In genomic region chr10:4303558-4303957, GRCm38 (mm10) we compare ENCODE assay signal across 27 mouse cellular contexts. TPM values are rescaled to one million over a fixed set of nuclear protein-coding genes. Genes with fewer than 3 reads are reported as not detected.
DNase-seq lines count a peak whose midpoint lies in the region; ATAC-seq and TF ChIP-seq lines count a peak whose summit lies in the region.
"Had no signal": no experiment of that assay in that cellular context is flagged by ENCODE, and none has a peak within 500 bp of the region (broad histone marks: within the 10 kb centered on the region; RNA-seq: fewer than 3 reads in every experiment).

No protein-coding gene starts in this region.

- no peak overlapping the region for H3K27ac ChIP-seq in midbrain, embryonic 11.5 days (ENCODE audit: low read depth, low read length)
- no peak overlapping the region for H3K27ac ChIP-seq in midbrain, postnatal 0 days (ENCODE audit: low read depth, low read length)
- H3K27ac ChIP-seq in neural tube, embryonic 11.5 days (ENCODE audit: low read depth, low read length) = no peak overlapping the region
- 0 out of 2 replicates have a peak overlapping the region, but pooled peaks have one; percentile 5 for H3K27ac ChIP-seq in neural tube, embryonic 15.5 days (replicated peaks)
- no peak overlapping the region for H3K27ac ChIP-seq in forebrain, embryonic 10.5 days
- H3K27ac ChIP-seq: embryonic facial prominence, embryonic 12.5 days; embryonic facial prominence, embryonic 15.5 days; forebrain, embryonic 12.5 days; forebrain, embryonic 15.5 days; heart, embryonic 13.5 days; hindbrain, embryonic 14.5 days; hindbrain, postnatal 0 days had no signal

- H3K4me3 ChIP-seq in midbrain, embryonic 11.5 days (ENCODE audit: low read depth, low read length) = no peak overlapping the region
- H3K4me3 ChIP-seq in midbrain, postnatal 0 days (ENCODE audit: low read depth, low read length) = no peak overlapping the region
- H3K4me3 ChIP-seq in neural tube, embryonic 11.5 days (ENCODE audit: low read depth, low read length) = no peak overlapping the region
- H3K4me3 ChIP-seq in neural tube, embryonic 15.5 days (replicated peaks) = no peak overlapping the region
- H3K4me3 ChIP-seq in forebrain, embryonic 10.5 days = no peak overlapping the region
- H3K4me3 ChIP-seq: embryonic facial prominence, embryonic 12.5 days; embryonic facial prominence, embryonic 15.5 days; forebrain, embryonic 12.5 days; forebrain, embryonic 15.5 days; heart, embryonic 13.5 days had no signal

- WGBS in midbrain, embryonic 11.5 days = 72% methylated on average over 5 of the region's 5 CpGs
- WGBS in midbrain, postnatal 0 days = 79% methylated on average over 5 of the region's 5 CpGs
- WGBS in neural tube, embryonic 11.5 days = 67% methylated on average over 5 of the region's 5 CpGs
- 72% methylated on average over 5 of the region's 5 CpGs for WGBS in neural tube, embryonic 15.5 days
- 79% methylated on average over 5 of the region's 5 CpGs for WGBS in forebrain, embryonic 10.5 days

- no peaks in the 10 kb centered on the region for H3K36me3 ChIP-seq in midbrain, embryonic 11.5 days (ENCODE audit: control insufficient read depth, insufficient read depth, low read length)
- H3K36me3 ChIP-seq in midbrain, postnatal 0 days (ENCODE audit: insufficient read depth, low read length) = no peaks in the 10 kb centered on the region
- H3K36me3 ChIP-seq in neural tube, embryonic 11.5 days (ENCODE audit: control insufficient read depth, insufficient read depth, low read length) = no peaks in the 10 kb centered on the region
- no peaks in the 10 kb centered on the region for H3K36me3 ChIP-seq in neural tube, embryonic 15.5 days
- no peaks in the 10 kb centered on the region for H3K36me3 ChIP-seq in forebrain, embryonic 10.5 days (replicated peaks)
- H3K36me3 ChIP-seq: embryonic facial prominence, embryonic 12.5 days; embryonic facial prominence, embryonic 15.5 days; forebrain, embryonic 12.5 days; forebrain, embryonic 15.5 days; heart, embryonic 13.5 days had no signal

- no peak overlapping the region for H3K9ac ChIP-seq in midbrain, embryonic 11.5 days (ENCODE audit: low read length)
- no peak overlapping the region for H3K9ac ChIP-seq in midbrain, postnatal 0 days (replicated peaks; ENCODE audit: low read length, poor library complexity, severe bottlenecking)
- H3K9ac ChIP-seq in neural tube, embryonic 11.5 days (ENCODE audit: low read length) = no peak overlapping the region
- H3K9ac ChIP-seq in neural tube, embryonic 15.5 days (replicated peaks) = no peak overlapping the region
- H3K9ac ChIP-seq: embryonic facial prominence, embryonic 12.5 days; embryonic facial prominence, embryonic 15.5 days; forebrain, embryonic 12.5 days; forebrain, embryonic 15.5 days; heart, embryonic 13.5 days; hindbrain, embryonic 14.5 days had no signal

- ATAC-seq in midbrain, embryonic 11.5 days (ENCODE audit: low FRiP score) = no peak
- no peak for ATAC-seq in midbrain, postnatal 0 days (ENCODE audit: low FRiP score)
- no peak for ATAC-seq in neural tube, embryonic 11.5 days (ENCODE audit: insufficient read depth, low FRiP score, low TSS enrichment)
- no peak for ATAC-seq in neural tube, embryonic 15.5 days (ENCODE audit: low FRiP score)
- ATAC-seq: CD4-positive, CD25-positive, alpha-beta regulatory T cell, adult 4 months; forebrain, embryonic 15.5 days; hindbrain, postnatal 0 days had no signal

- DNase-seq in midbrain, embryonic 11.5 days (ENCODE audit: low spot score, missing footprints) = peak; percentile 66
- no peak for DNase-seq in midbrain, postnatal 0 days (ENCODE audit: low spot score)
- peak; percentile 7 for DNase-seq in neural tube, embryonic 11.5 days (ENCODE audit: low spot score)
- no peak for DNase-seq in neural tube, embryonic 10.5 days (ENCODE audit: extremely low spot score, low spot score)
- DNase-seq in ZHBTc4 (ENCODE audit: low read depth, low spot score) = peak; percentile 70
- DNase-seq in layer of hippocampus, postnatal 36 days = no peak
- DNase-seq in forebrain, embryonic 10.5 days (ENCODE audit: extremely low spot score, low spot score) = no peak
- DNase-seq: adrenal gland, adult 2 months; adrenal gland, postnatal 14 days; cerebellum, adult 11 months; cerebellum, adult 2 months; cerebellum, adult 9-11 months; cerebellum, postnatal 25 days; gastrocnemius, postnatal 10 days; gastrocnemius, postnatal 36 days; heart, adult 11 months; heart, postnatal 14 days; heart, postnatal 4 days had no signal

- H3K27me3 ChIP-seq in midbrain, embryonic 11.5 days (ENCODE audit: control insufficient read depth, insufficient read depth, low read length) = no peaks in the 10 kb centered on the region
- H3K27me3 ChIP-seq in midbrain, postnatal 0 days (ENCODE audit: insufficient read depth, low read length) = no peaks in the 10 kb centered on the region
- H3K27me3 ChIP-seq in neural tube, embryonic 11.5 days (ENCODE audit: control insufficient read depth, insufficient read depth, low read length) = no peaks in the 10 kb centered on the region
- no peaks in the 10 kb centered on the region for H3K27me3 ChIP-seq in neural tube, embryonic 15.5 days (replicated peaks)
- H3K27me3 ChIP-seq in forebrain, embryonic 10.5 days (ENCODE audit: poor library complexity, severe bottlenecking) = no peaks in the 10 kb centered on the region
- H3K27me3 ChIP-seq: embryonic facial prominence, embryonic 12.5 days; embryonic facial prominence, embryonic 15.5 days; forebrain, embryonic 15.5 days; heart, embryonic 13.5 days had no signal

- H3K9me3 ChIP-seq in midbrain, embryonic 11.5 days (ENCODE audit: control insufficient read depth, low read length) = no peaks in the 10 kb centered on the region
- H3K9me3 ChIP-seq in midbrain, postnatal 0 days (ENCODE audit: low read length) = no peaks in the 10 kb centered on the region
- no peaks in the 10 kb centered on the region for H3K9me3 ChIP-seq in neural tube, embryonic 11.5 days (ENCODE audit: control insufficient read depth, low read length)
- H3K9me3 ChIP-seq in neural tube, embryonic 15.5 days (replicated peaks) = no peaks in the 10 kb centered on the region
- no peaks in the 10 kb centered on the region for H3K9me3 ChIP-seq in forebrain, embryonic 10.5 days
- H3K9me3 ChIP-seq: embryonic facial prominence, embryonic 12.5 days; embryonic facial prominence, embryonic 15.5 days; forebrain, embryonic 12.5 days; forebrain, embryonic 15.5 days; heart, embryonic 13.5 days had no signal

- no peaks in the 10 kb centered on the region for H3K4me1 ChIP-seq in midbrain, embryonic 11.5 days (ENCODE audit: control insufficient read depth, insufficient read depth, low read length)
- H3K4me1 ChIP-seq in midbrain, postnatal 0 days (ENCODE audit: insufficient read depth, low read length) = no peaks in the 10 kb centered on the region
- no peaks in the 10 kb centered on the region for H3K4me1 ChIP-seq in neural tube, embryonic 11.5 days (ENCODE audit: control insufficient read depth, insufficient read depth, low read length)
- H3K4me1 ChIP-seq in neural tube, embryonic 15.5 days = peaks cover 17% of the 10 kb centered on the region
- H3K4me1 ChIP-seq in forebrain, embryonic 10.5 days = peaks cover 16% of the 10 kb centered on the region
- H3K4me1 ChIP-seq: embryonic facial prominence, embryonic 15.5 days had no signal

- no peak for TF ChIP-seq CTCF in midbrain, postnatal 0 days (IDR thresholded peaks at IDR 0.05)

- H3K4me2 ChIP-seq in midbrain, embryonic 11.5 days = no peak overlapping the region
- H3K4me2 ChIP-seq in midbrain, postnatal 0 days (ENCODE audit: low read depth, low read length, poor library complexity, severe bottlenecking) = no peak overlapping the region
- no peak overlapping the region for H3K4me2 ChIP-seq in neural tube, embryonic 11.5 days (ENCODE audit: low read depth)
- no peak overlapping the region for H3K4me2 ChIP-seq in neural tube, embryonic 15.5 days
- H3K4me2 ChIP-seq: embryonic facial prominence, embryonic 12.5 days; embryonic facial prominence, embryonic 15.5 days; forebrain, embryonic 12.5 days; forebrain, embryonic 15.5 days; heart, embryonic 13.5 days; hindbrain, embryonic 14.5 days had no signal

RNA-seq across cellular contexts. Expression of gene Akap12, which starts 37.4 kb away (rescaled TPM):
- 42.1 and 44.1 TPM in 2 replicates for polyA plus RNA-seq in midbrain, embryonic 11.5 days (2014; fragmentation: Nextera tagmentation; extraction: Ambion mirVana)
- total RNA-seq in midbrain, postnatal 0 days (2014; rRNA removed) = 49.6 and 52.7 TPM in 2 replicates
- polyA plus RNA-seq in midbrain, postnatal 0 days (2015; fragmentation: Nextera tagmentation; extraction: Ambion mirVana) = 33.7 and 36.8 TPM in 2 replicates
- polyA plus RNA-seq in neural tube, embryonic 11.5 days (2014; fragmentation: Nextera tagmentation; extraction: Ambion mirVana) = 70.2 and 74.4 TPM in 2 replicates
- 52.2 and 57.1 TPM in 2 replicates for polyA plus RNA-seq in neural tube, embryonic 15.5 days (2015; fragmentation: Nextera tagmentation; extraction: Ambion mirVana)
- 10 to 100 TPM; 10.6 to 14.6 TPM for total RNA-seq in layer of hippocampus, postnatal 36 days (2021)
- polyA plus RNA-seq in forebrain, embryonic 10.5 days (2016; fragmentation: Nextera tagmentation; extraction: Ambion mirVana) = 27.9 and 29.1 TPM in 2 replicates

Comparison
In these comparisons a context has a peak if more than half of its experiments do, and no peak if none do; other contexts are left out.
1. DNase-seq: peak in midbrain, embryonic 11.5 days (single experiment), neural tube, embryonic 11.5 days (single experiment) and ZHBTc4 (single experiment); none in midbrain, postnatal 0 days (single experiment), neural tube, embryonic 10.5 days (single experiment), layer of hippocampus, postnatal 36 days (0 of 2) and forebrain, embryonic 10.5 days (single experiment).